Mouse (Mus musculus) granulocyte monocyte progenitor cell, adult 5-6 weeks (primary cell): ENCODE results near the gene A830031A19Rik. TPM values are rescaled to one million over a fixed set of nuclear protein-coding genes. Genes with fewer than 3 reads are reported as not detected.

Source experiments
- ATAC-seq: replicated peaks from 2 replicates; pipeline ENCODE4 v1.8.0; 2016; ENCODE audit warnings: mild to moderate bottlenecking, moderate TSS enrichment, inconsistent platforms; ENCODE audit not compliant: poor library complexity, severe bottlenecking
- total RNA-seq, 2 experiments: library from RNA; stranded (forward) in 1 of 2; stranded (reverse) in 1 of 2; fragments of 200-712, 200-1000 nt in 1 of 2; fragments of >200 nt in 1 of 2; fragmentation: Nextera tagmentation in 1 of 2; gene quantifications; 2 replicates each; pipeline ENCODE4 v1.2.3; 2014 to 2017

Gene A830031A19Rik
- total RNA-seq (2014; fragmentation: Nextera tagmentation), result not detected in 2 replicates
- total RNA-seq (2017), result not detected in 2 replicates

DNA sequence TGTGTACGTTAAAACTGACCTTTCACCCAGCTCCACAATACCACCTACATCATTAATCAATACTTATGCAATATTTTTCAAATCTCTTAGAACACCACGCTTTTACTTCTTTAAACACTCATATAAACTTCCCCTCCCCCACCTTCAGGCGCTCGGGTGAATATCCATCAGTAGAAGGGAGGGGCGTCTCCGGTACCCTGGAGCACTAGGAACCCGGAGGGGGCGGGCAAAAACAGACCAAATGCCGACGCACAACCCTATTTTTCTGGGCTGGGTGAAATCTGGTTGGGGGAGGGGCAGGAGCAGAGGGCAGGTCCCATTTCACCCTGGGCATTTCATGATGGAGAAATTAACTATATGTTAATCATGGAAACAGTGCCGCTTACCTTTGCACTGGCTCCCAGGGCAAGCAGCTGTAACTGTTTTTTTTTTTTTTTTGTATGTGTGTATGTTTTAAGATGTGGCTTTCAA is at the start of gene A830031A19Rik:
Gene A830031A19Rik (minus strand): TSS at position 421 of the 471 bp plus-strand sequence.
- ATAC-seq, result no peak

DNA sequence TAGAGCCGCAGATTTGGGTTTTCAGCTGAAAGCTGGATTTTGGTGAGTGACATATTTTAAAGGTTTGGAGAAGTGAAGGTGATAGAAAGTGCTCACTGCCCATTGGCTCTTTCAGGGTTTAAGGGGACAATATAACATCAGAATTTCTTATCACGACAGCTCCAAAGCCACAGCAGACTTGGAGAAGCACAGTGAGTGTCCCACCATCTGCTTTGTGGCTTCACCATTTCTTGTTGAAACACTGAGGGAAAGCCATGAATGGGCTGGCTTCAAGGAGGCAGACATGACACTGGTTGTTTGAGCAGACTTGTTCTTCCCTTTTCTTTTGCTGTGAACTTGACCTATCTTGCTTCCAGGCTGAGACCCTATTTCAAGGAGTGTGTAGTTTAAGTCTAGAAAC is 49.1 kb upstream of the A830031A19Rik start:
- 0 out of 2 replicates have a peak, but pooled peaks have one; percentile 7 for ATAC-seq

DNA sequence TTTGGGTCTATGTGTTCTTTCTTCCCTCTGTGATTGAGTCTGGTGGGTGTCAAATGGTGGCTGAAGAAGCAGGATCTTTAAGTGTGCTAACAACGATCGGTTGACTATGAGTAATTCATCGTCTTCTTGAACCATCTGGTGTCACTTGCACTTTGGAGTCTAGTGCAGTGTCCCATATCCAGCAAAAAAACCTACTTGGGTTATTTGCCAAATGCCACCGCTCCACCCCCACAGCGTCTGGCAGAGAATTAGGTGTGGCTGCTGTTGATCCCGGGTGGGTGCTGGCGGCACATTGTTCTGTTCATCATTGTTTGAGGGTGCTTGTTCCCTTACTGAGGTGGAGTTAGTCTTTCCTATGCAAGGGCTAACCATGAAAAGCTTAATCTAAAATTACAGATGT is 48.0 kb upstream of the A830031A19Rik start:
- ATAC-seq, result no peak

DNA sequence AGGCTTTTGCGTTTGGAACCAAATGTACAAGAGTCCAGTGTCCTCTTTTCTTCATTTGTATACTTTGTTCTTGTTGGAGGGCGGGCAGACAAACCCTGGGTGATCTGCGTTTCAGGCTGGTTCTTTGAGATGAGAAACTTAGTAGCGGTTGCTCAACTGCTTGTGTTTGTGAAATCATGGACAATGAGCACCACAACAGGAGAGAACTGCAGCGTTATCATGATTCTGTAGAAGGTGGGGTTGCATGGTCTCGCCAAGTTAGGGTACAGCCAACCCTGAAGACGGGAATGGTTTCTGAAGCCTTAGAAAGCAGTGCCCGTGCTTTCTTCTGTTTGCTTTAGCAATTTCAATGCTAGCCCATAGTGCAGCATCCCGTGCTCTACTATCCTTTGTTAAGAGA is 46.3 kb upstream of the A830031A19Rik start:
- ATAC-seq, result peak; percentile 54

DNA sequence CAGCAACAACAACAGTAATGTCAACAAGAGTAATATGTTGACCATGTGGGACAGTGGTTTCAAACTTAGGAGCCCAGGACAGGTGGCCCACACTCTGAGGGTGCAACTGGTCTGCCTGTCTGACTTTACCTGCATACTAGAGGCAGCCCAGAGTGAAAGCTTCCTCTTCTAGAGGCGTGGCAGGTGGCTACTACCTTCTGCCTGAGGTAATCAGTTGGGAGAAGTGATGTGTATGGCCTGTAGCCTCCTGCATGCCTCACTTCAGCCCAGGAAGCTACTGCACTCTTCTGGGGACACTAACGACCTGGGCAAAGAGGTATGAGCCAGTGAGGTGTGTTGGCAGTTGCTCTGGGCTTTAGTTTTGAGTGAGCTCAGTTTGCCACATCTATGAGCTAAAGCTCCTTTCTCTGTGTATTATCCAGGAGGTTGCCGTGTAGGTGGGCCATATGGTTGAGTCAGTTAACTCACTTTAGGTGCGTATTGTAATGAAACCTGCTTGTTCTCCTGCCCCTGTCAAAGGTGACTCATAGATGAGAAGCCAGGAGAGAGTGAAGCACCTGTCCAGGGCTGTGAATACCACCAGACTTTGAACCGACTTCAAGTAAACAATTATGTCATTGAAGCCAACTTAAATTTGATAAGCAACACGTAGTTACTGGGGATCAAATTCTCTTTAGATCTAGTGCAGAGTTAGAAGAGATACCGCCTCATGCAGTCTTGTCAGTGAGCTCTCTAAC is 41.9 kb upstream of the A830031A19Rik start:
- ATAC-seq, result no peak

DNA sequence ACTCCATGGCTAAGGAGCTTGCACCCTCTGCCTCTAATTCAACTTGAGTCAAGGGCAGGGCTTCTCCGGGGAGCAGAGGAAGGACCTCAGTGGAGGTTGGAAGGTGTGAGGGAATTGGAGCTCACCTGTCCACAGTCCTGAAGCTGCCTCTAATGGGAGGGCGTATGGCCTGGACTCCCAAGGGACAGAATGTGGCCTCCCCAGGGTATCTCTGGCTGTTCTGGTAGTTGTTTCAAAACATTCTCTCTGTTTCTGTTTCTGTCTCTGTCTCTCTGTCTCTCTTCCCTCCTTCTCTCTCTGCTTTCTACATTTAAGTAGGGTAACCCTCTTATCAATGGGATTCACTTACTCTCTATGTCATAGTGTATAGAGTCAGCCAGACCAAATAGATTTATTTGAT is 41.2 kb upstream of the A830031A19Rik start:
- ATAC-seq, result no peak

DNA sequence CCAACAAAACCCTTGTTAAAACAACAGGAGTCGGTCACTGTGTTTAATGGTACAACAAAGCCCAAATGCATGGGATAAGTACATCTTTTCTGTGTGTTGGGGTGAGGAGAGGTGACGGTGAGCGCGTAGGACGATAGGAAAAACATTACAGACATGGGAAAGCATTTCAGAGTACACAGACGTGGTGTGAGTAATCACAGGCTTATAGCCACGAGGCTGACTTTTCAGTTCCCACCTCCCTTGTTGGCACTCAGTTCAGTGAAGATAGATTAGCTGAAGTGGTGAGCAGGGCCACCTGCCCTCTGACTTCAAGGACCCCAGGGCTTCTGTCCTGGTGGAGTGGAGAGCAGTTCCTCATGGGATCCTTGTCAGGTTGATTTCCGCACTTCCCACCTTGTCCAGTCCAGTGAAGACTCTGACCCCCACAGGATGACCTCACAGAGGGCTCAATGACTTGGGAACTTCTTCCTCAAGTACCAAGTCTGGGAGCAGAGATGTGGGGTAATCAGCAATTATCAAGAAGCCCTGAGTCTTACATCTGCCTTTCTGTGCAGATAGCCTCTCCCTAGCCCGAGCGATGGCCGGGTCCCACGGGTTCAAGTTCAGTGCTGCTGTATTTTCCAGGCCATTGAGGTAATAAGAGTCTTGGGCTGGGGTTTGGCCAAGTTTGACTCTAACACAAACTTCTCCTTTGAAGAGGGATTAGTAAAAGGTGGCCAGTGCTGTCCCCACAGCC is 40.3 kb upstream of the A830031A19Rik start:
- no peak for ATAC-seq

DNA sequence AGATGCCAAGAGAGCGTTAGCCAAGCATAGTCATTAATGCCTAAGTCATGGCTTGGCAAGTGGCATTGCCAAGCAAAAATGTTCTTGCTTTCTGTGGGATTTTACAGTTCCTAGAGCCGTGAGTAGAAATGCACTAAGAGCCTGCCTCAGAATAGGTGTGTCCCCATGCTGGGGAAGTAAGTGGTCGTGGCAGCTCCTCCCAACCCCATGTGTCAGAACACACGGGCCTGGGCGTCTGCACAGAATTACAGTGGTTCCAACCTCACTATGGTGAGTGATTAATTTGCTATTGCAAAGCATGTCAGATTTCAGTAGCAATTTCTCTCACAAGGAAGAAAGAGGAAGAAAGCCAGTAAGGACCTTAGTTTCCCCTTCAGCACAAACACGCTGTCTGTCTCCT is 36.9 kb upstream of the A830031A19Rik start:
- ATAC-seq, result peak; percentile 89

DNA sequence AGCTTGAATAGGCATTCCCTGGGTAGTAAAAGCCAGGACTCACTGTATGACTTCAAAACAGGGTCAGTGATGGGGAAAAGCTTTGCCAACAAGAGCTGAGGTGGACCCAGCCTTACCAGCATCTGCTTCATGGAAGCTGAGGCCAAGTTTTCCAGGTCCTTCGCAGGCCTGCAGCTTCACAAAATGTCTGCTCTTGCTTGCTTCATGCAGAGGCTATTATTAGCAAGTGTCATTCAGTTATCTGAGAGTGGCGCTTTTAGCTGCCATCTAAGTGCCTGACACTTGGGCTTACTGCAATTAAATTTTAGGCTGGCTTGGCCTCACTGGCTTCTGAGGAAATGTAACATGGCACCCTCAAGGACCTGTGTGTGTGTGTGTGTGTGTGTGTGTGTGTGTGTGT is 35.3 kb upstream of the A830031A19Rik start:
- ATAC-seq, result no peak

DNA sequence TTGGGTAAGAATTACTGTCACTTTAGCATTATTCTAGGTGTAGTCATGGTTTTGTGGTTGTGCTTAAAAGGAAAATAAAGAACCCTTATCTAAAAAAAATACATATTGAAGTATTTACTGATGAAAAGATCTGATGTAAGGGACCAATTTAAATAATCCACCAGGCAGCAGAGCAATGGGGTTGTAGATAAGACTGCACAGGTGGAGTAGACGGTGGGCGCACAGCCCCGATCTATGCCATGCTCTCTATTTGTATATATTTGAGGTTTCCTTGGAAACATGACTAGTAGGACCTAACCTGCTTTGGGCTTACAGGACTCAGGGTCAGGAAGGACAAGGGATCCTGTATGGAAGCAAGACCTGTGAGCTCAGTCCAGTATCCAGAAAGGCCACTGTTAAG is 34.5 kb upstream of the A830031A19Rik start:
- ATAC-seq, result no peak

DNA sequence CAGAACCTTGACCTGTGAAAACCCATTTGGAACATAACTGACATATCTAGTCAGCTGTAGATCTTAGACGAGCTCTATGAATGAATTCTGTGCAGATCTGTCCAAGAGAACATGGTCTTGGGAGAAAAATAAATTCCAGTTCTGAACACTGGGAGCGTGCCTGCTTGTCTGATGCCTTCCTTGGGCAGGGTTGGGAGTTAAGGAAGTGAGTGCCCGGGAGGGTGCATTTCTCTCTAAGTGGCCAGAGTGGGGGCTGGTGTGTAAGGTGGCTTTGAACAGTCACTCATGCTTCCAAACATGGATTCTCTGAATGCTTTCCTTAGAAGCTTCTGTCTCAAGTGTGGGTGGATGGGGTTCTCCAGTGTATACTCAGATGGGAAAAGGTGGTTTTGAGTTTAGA is 34.1 kb upstream of the A830031A19Rik start:
- ATAC-seq, result peak; percentile 25; the same call in 1 of the 2 replicates

DNA sequence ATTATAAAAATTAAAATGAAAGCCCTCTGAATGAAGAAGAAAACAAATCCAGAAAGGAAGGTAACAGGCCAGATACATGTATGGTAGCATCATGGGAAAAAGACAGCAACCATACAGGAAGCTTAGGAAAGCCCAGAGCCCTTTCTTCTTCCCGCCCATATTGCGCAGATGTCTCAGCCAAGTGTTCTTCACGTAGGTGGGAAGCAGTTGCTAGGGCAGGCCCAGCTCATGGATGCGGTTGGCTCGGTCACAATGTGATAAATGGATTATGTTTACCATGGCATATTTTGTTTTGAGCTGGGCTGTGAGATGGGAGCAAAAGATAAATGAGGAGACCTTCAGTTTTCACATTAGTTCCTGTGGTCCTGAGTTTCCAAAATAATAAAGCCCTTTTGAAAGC is 32.6 kb upstream of the A830031A19Rik start:
- ATAC-seq, result no peak

DNA sequence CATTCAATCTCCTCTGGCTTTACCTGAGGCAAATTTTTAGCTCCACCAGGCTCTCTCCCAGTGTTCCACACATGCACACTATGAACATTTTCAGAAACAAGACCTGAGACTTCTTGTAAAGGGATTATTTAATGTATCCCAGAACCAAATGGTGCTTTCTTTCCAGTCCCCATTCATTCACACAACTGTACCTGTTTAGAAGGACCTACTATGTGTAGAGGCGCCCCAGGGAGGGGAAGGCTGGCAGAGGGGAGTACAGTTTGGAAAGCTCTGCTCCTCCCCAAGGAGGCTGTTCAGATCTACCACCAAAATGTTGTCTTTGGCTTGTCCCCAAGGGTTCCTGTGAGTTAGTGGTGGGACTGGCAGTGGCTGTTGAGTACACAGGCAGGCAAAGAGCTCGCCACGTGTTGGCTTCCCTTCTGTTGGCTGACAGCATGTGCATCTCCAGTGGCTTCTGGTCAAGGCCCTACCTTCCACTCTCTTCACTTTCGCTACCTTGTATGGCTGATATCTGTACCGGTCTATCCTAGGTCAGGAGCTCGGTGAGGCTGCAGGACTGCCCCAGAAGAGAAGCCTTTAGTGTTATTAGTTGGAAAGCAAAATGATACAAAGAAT is 28.4 kb upstream of the A830031A19Rik start:
- ATAC-seq, result no peak

DNA sequence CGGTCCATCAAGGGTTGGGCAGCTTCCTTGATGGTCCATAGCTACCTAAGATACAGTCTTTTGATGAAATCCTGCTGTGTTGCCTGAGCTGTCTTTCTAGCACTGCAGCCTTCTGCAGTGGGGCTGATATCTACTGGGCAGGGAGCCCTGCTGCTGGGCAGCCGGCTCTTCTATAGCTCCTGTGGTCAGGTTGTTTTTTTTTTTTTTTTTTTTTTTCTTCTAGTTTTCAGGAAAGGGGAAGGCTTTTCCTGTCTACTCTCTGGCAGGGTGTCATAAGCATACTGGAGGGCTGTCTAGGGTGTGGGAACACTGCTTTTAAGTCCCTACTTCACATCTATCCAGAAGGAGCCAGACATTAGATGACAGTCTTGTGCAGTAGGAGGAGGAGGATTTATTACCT is 27.5 kb upstream of the A830031A19Rik start:
- ATAC-seq, result peak; percentile 18

DNA sequence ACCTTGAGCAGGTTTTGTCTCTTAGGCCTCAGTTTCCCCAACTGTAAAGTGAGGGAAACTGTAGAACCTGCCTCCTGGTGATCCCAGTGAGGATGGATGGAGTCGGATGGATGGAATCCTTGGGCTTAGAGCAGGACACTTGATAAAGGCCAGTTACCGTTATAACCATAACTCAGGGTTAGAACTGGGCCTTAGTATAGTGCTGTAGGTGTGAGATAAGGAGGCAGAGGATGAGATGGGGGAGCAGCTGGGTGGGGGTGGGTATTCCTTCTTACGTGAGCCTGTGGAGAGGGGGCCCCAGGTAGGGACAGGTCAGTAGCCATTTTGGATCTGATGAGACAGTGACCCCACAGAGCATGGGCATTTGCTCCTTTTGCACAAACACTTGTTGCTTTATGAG is 26.8 kb upstream of the A830031A19Rik start:
- ATAC-seq, result no peak

DNA sequence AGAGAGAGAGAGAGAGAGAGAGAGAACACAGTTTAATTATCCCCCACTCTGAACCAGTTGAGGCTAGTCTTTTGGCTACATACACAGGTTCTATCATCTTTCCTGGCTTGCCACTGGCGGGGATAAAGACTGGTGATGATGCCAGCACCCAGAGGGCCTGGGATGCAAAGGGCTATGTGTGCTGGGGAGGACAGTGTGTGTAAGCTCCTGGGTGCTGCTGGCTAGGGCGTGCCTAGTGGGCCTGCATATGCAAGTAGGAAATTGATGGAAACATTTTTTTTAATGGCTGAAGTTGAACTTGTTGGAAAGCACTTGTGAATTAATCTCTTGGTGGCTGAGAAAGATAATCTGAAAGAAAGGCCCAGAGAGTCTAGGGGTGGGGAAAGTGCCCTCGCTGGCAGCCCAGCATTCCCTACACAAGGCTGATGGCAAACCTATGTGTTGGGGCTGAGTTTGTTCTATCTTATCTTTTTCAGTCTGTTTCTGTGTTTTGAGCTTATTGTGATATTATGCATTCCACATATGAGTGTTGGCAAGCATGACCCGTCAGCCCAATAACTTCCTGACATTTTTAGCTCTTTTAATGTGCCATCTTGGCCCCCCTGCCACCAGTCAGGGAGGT is 25.7 kb upstream of the A830031A19Rik start:
- no peak for ATAC-seq

DNA sequence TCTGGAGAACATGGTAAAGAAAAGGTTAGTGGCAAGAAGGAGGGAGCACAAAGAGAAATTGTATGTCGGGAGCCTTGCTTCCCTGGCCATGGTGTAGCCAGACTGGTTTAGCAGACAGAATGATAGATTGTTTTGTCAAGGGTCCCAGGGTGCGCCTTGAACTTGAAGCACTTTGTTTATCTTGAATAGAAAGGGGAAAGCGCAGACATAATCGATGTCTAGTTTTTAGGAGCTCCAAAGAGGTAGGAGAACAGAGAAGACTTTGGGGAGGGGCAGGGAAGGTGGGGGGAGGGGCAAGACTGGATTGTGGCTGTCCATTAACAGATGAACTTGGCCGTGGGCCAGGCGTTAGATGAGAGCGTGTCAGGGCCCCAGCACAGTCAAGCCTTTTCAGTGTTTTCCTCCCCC is 25.0 kb upstream of the A830031A19Rik start:
- ATAC-seq, result no peak

DNA sequence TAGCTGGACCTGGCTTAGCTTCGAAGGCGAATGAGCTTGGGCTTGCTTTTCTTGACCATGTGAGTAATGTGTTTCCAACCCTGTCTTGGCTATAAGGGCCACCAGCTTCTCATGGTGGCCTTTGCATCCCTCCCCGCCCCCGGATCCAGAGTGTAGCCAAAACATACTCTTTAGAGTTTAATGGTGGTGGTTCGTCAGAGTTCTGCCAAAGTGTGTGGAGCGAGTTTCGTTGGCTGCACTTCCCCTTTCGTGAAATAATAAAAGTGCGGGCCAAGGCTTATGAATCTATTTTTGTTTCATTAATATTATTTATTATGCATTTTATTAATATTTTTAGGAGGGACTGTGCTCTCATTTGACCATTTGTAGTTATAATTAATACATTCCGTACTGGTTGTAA is 24.4 kb upstream of the A830031A19Rik start:
- ATAC-seq, result peak; percentile 70

DNA sequence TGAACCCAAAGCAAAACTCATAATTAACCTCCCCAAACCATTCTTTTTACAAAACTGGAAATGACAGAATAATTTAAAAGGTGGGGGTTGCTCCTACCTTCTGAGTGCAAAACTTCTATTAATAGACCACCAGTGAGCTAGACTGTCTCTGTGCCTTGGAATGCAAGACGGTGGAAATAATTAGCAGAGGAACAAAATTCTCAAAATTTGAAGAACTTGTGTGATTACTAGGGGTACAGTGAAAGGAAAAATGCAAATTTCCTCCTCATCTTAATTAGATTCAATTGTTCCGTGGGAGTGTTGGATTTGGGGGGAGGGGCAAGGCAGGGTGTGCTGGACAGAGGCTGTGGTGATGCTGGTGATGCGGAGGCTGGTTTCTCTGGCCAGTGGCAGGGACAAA is 23.8 kb upstream of the A830031A19Rik start:
- ATAC-seq, result peak; percentile 10; the same call in 1 of the 2 replicates

DNA sequence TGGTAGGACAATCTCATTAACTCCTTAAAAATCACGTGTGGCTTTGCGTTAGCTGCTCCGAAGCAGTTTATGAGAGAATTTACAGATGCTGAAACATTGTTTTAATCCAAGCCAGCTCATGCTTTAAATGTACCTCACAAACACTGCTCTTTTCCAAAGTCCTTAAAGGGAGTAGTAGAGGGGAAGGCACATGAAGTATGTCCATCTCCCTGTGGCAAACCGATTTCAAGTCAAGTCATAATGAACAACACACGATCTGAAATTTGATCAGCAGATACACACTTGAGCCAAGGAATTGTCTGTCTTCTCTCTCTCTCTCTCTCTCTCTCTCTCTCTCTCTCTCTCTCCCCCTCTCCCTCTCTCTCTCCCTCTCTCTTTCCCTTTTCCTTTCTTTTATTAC is 23.2 kb upstream of the A830031A19Rik start:
- ATAC-seq, result no peak

DNA sequence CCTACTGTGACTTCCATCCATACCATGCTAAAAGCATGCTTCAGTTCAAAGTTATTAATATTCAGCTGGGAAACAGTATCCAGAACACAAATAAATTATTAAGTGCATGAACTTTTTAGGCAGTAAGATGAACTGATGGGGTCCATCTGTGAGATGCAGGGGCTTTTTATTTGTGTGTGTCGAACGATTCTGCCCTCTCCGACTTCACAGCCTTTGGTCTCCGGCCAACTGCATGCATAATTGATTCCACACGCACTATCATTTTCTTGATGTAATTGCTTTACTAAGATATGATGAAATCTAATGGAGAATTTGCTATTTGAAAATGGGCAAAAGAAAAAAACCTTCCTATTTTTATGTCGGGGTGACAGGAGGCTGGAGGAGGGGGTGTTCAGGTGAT is 22.2 kb upstream of the A830031A19Rik start:
- ATAC-seq, result no peak
